Mouse (Mus musculus): ENCODE data around the gene Yod1. TPM values are rescaled to one million over a fixed set of nuclear protein-coding genes. Genes with fewer than 3 reads are reported as not detected.

Yod1 gene
- polyA plus RNA-seq, 1 experiment from 2014 or later: 15.0 TPM

DNA sequence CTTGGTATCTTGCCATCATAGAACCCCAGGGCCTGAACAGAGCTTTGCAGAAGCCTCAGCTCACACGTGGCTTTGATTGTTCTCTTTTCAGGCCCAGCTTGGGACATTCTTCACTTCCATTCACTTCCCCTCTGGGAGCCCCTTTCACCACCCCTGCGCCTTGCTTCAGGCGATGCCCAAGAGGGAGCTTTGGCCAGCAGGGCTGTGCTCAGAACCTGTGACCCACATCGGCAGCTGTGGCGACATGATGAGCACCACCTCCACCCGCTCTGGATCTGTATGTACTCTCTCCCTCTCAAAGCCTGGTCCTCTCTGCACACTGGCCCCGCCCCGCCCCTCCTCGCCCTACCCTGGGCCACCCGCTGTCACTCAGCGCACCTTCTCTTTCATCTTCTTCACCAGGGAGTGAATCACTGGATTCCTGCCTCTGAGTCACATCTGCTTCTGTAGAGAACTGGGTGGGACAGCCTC is 20.3 kb downstream of the Yod1 start:
- Histone ChIP-seq H3K27ac (ENCODE audit: low read length) (no peak overlapping the region), H3K27me3 (replicated peaks; ENCODE audit: insufficient read depth, low read length) (no peaks in the 10 kb centered on the region), H3K4me3 (ENCODE audit: low read depth, low read length) (no peak overlapping the region), H3K4me1 (ENCODE audit: insufficient read depth, low read depth, low read length) (peaks cover 9% of the 10 kb centered on the region; the same call in 1 of the 2 replicates), H3K9me3 (ENCODE audit: low read length) (no peaks in the 10 kb centered on the region), H3K4me2 (replicated peaks; ENCODE audit: low read depth, low read length) (0 out of 2 replicates have a peak overlapping the region, but pooled peaks have one; percentile 17), H3K9ac (replicated peaks; ENCODE audit: low read depth) (no peak overlapping the region), H3K36me3 (ENCODE audit: insufficient read depth, low read length) (no peaks in the 10 kb centered on the region)
- DNase-seq (ENCODE audit: low spot score) (no peak), ATAC-seq (no peak)
- no peak for TF ChIP-seq EP300 (IDR thresholded peaks at IDR 0.05)
- TF ChIP-seq CTCF (IDR thresholded peaks at IDR 0.05): no peak
- 38% methylated on average over 11 of the region's 11 CpGs for WGBS

DNA sequence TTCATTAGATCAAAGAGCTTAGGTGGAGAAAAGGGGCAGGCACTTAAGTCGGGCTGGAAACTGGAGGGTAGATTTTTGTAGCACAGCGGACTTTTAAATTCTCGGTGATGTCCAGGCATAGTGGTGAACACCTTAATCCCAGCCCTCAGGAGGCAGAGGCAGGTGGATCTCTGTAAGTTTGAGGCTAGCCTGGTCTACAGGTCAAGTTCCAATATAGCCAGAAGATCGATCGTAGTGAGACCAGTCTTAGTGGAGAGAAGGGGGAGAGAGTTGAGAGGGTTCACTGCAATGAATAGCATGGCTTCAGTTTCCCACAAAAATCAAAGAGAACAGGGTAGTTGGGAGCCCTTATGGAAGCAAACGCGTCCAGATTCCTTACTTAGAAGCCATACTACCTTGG is 20.8 kb downstream of the Yod1 start:
- WGBS: 88% methylated on average over 7 of the region's 7 CpGs
- Histone ChIP-seq H3K36me3 (ENCODE audit: insufficient read depth, low read length) (0 out of 2 replicates have a peak, but pooled peaks cover 3% of the 10 kb centered on the region), H3K4me3 (ENCODE audit: low read depth, low read length) (no peak overlapping the region), H3K27me3 (replicated peaks; ENCODE audit: insufficient read depth, low read length) (no peaks in the 10 kb centered on the region), H3K9me3 (ENCODE audit: low read length) (no peaks in the 10 kb centered on the region), H3K27ac (ENCODE audit: low read length) (no peak overlapping the region), H3K9ac (replicated peaks; ENCODE audit: low read depth) (no peak overlapping the region), H3K4me2 (replicated peaks; ENCODE audit: low read depth, low read length) (no peak overlapping the region), H3K4me1 (ENCODE audit: insufficient read depth, low read depth, low read length) (peaks cover 9% of the 10 kb centered on the region; the same call in 1 of the 2 replicates)
- DNase-seq (ENCODE audit: low spot score) (no peak), ATAC-seq (no peak)
- TF ChIP-seq CTCF (IDR thresholded peaks at IDR 0.05) (no peak), EP300 (IDR thresholded peaks at IDR 0.05) (no peak)

DNA sequence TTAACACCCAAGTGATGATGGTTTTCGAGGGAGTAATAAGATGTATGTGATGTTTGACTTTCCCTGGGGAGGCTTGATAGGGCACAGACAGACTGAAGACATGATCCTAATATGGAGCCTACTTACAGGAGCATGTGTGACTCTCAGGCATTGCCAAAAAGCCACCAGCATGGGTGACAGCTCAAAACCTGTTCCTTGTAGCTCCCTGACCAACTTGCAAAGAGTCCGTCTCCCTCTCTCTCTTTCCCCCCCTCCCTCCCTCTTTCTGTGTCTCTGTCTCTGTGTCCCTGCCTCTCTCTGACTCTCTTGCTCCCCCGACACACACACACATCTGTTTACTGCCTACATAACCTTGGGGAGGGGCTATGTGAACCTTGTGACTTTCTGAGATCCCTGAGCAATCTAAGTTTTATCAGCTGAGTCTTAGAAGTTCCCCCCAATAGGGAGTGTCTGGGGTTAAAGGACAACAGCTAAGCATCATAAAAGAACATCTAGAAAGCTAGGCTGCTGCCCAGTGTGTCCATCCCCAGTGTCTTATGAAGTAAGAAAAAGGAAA is 21.5 kb downstream of the Yod1 start:
- ATAC-seq: no peak
- Histone ChIP-seq H3K4me1 (ENCODE audit: insufficient read depth, low read depth, low read length) (peaks cover 9% of the 10 kb centered on the region; the same call in 1 of the 2 replicates), H3K9me3 (ENCODE audit: low read length) (no peaks in the 10 kb centered on the region), H3K27ac (ENCODE audit: low read length) (no peak overlapping the region), H3K4me3 (ENCODE audit: low read depth, low read length) (no peak overlapping the region), H3K27me3 (replicated peaks; ENCODE audit: insufficient read depth, low read length) (no peaks in the 10 kb centered on the region), H3K4me2 (replicated peaks; ENCODE audit: low read depth, low read length) (no peak overlapping the region), H3K36me3 (ENCODE audit: insufficient read depth, low read length) (0 out of 2 replicates have a peak, but pooled peaks cover 9% of the 10 kb centered on the region), H3K9ac (replicated peaks; ENCODE audit: low read depth) (no peak overlapping the region)
- no peak for TF ChIP-seq EP300 (IDR thresholded peaks at IDR 0.05)
- DNase-seq (ENCODE audit: low spot score): no peak
- 59% methylated on average over 3 of the region's 3 CpGs for WGBS

DNA sequence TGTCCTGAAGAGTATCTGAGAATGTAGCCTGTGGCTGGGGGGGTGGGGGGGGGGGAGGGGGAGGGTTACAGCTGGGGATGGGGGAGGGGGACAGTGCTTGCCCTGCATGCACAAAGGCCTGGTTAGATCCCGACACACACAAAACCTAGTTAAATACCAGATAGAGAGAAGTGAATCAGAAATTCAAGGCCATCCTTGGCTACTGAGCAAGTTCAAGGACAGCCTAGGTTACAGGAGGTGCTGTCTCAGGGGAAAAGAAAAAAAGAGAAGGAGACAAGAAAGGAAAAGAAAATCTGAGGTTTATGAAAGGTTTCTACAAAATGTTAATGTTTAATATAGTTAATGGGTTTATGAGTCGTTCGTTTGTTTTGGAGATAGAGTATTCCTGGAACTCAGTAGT is 22.5 kb downstream of the Yod1 start:
- peaks cover 8% of the 10 kb centered on the region; the same call in 1 of the 2 replicates for H3K4me1 ChIP-seq (ENCODE audit: insufficient read depth, low read depth, low read length)
- H3K9me3 ChIP-seq (ENCODE audit: low read length): no peaks in the 10 kb centered on the region
- no peak for DNase-seq (ENCODE audit: low spot score)
- H3K27me3 ChIP-seq (replicated peaks; ENCODE audit: insufficient read depth, low read length): no peaks in the 10 kb centered on the region
- H3K4me2 ChIP-seq (replicated peaks; ENCODE audit: low read depth, low read length): no peak overlapping the region
- no peak for TF ChIP-seq CTCF (IDR thresholded peaks at IDR 0.05)
- H3K9ac ChIP-seq (replicated peaks; ENCODE audit: low read depth): no peak overlapping the region
- no peak for ATAC-seq
- 0 out of 2 replicates have a peak, but pooled peaks cover 10% of the 10 kb centered on the region for H3K36me3 ChIP-seq (ENCODE audit: insufficient read depth, low read length)
- no peak overlapping the region for H3K4me3 ChIP-seq (ENCODE audit: low read depth, low read length)
- 63% methylated on average over 3 of the region's 3 CpGs for WGBS
- no peak overlapping the region for H3K27ac ChIP-seq (ENCODE audit: low read length)

DNA sequence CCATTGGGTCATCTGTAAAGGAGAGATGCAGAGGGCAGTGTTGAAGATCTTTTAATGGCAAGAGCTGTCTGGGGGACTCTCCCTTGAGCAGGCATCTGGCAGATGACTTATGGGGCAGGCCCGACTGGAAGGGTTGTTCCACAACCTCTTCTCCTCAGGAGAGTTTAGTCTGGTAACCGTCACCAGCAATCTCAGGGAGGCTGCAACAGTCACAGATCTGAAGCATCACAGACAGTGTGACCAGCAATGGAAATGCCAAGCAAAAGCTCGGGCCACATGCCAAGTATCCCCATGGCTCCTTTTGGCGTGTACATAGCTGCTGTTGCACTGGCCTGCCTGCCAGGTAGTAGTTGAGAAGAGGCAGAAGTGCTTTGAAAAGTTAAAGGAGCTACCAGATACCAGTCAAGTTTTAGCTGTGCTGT is 23.1 kb downstream of the Yod1 start:
- no peak for DNase-seq (ENCODE audit: low spot score)
- Histone ChIP-seq H3K9me3 (ENCODE audit: low read length) (no peaks in the 10 kb centered on the region), H3K4me3 (ENCODE audit: low read depth, low read length) (no peak overlapping the region), H3K4me1 (ENCODE audit: insufficient read depth, low read depth, low read length) (peaks cover 6% of the 10 kb centered on the region; the same call in 1 of the 2 replicates), H3K4me2 (replicated peaks; ENCODE audit: low read depth, low read length) (no peak overlapping the region), H3K36me3 (ENCODE audit: insufficient read depth, low read length) (0 out of 2 replicates have a peak, but pooled peaks cover 10% of the 10 kb centered on the region), H3K9ac (replicated peaks; ENCODE audit: low read depth) (no peak overlapping the region), H3K27ac (ENCODE audit: low read length) (0 out of 2 replicates have a peak overlapping the region, but pooled peaks have one; percentile 75), H3K27me3 (replicated peaks; ENCODE audit: insufficient read depth, low read length) (no peaks in the 10 kb centered on the region)
- ATAC-seq: peak; percentile 9; the same call in 1 of the 2 replicates
- 37% methylated on average over 4 of the region's 4 CpGs for WGBS
- TF ChIP-seq CTCF (IDR thresholded peaks at IDR 0.05): no peak
- TF ChIP-seq EP300 (IDR thresholded peaks at IDR 0.05): no peak

DNA sequence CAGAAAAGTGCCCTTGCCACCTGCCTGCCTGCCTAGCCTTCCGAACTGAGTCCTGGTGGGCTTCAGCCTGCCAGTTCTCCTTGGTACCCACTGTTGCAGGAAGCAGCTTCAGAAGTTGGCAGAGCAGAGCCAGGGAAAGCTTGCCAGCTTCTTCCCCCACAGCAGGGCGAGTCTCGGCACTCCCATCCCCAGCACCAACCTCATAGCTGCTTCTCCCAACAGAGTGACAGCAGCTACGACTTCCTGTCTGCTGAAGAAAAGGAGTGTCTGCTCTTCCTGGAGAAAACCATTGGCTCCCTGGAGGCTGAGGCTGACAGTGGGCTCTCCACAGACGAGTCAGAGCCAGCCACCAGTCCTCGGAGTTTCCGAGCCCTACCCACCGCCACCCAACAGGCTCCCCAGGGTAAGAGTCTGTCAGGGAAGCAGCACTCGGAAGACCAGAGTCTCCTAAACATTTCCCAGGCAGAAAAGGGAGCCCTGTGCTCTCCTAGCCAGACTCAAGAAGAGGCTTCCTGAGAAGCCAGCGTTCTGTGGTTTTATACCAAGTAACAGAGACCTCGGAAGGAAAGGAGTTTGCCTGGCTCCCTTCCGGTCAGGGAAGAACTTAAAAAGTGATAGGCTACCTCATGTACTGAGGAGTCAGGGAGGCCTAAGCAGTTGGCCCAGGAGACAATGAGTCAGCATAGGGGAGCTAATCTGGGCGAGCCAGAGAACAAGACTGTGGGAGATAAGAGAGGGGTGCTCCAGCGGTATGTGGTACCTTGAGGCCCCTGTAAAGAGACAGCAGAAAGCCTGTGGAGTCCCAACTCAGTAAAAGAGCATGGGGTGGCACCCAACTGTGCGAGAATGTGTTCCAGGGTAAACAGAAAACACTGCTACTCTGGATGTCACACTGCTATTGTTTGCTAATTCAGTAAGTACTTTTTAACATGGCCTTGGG is 23.9 kb downstream of the Yod1 start:
- Histone ChIP-seq H3K27me3 (replicated peaks; ENCODE audit: insufficient read depth, low read length) (no peaks in the 10 kb centered on the region), H3K4me2 (replicated peaks; ENCODE audit: low read depth, low read length) (0 out of 2 replicates have a peak overlapping the region, but pooled peaks have one; percentile 3), H3K27ac (ENCODE audit: low read length) (peak overlapping the region; percentile 75), H3K9me3 (ENCODE audit: low read length) (no peaks in the 10 kb centered on the region), H3K4me1 (ENCODE audit: insufficient read depth, low read depth, low read length) (peaks cover 6% of the 10 kb centered on the region; the same call in 1 of the 2 replicates), H3K4me3 (ENCODE audit: low read depth, low read length) (no peak overlapping the region), H3K9ac (replicated peaks; ENCODE audit: low read depth) (no peak overlapping the region), H3K36me3 (ENCODE audit: insufficient read depth, low read length) (0 out of 2 replicates have a peak, but pooled peaks cover 10% of the 10 kb centered on the region)
- DNase-seq (ENCODE audit: low spot score) (peak; percentile 50), ATAC-seq (peak; percentile 46)
- TF ChIP-seq CTCF (IDR thresholded peaks at IDR 0.05): no peak
- no peak for TF ChIP-seq EP300 (IDR thresholded peaks at IDR 0.05)
- 38% methylated on average over 15 of the region's 15 CpGs for WGBS
